Mouse (Mus musculus) brain, embryonic 14.5 days (tissue): ENCODE results near the gene Thsd4.

ENCODE experiments used
- CTCF ChIP-seq: fragments of 200-500 bp; IDR thresholded peaks from 2 replicates; pipeline ENCODE4 v1.5.1; 2012; ENCODE audit warnings: inconsistent platforms, mild to moderate bottlenecking, moderate library complexity, borderline replicate concordance; ENCODE audit not compliant: insufficient read depth, insufficient read length; ENCODE audit errors: extremely low read depth
- POLR2A ChIP-seq: fragments of 200-500 bp; IDR thresholded peaks from 2 replicates; pipeline ENCODE4 v1.6.1; 2012; ENCODE audit warnings: mild to moderate bottlenecking, inconsistent platforms, borderline replicate concordance; ENCODE audit not compliant: poor library complexity, insufficient read depth, insufficient read length, severe bottlenecking; ENCODE audit errors: extremely low read depth

- TF ChIP-seq CTCF (no peak), POLR2A (no peak)
These were observed 39.9 kb upstream of the Thsd4 start for GRCm38 (mm10) chr9:60561641-60562289.
